Mouse (Mus musculus): ENCODE data around the gene Fam129c.
A peak's percentile ranks its signal among the peaks of the same experiment; 100 is the strongest.

Fam129c gene

GRCm38 (mm10) chr8:71610822-71611651 is 13.6 kb downstream of the Fam129c start, which contains the start of gene Colgalt1:
Gene Colgalt1, plus strand, starts transcription at chr8:71610998.
- DNase-seq (ENCODE audit: low spot score) = peak; percentile 99

- DNase-seq (ENCODE audit: low spot score) = no peak
Measured at GRCm38 (mm10) chr8:71612141-71612540, 14.7 kb downstream of the Fam129c start.

GRCm38 (mm10) chr8:71613418-71613817 is 16.0 kb downstream of the Fam129c start:
- peak; percentile 43 for DNase-seq (ENCODE audit: low spot score)

- no peak for DNase-seq (ENCODE audit: low spot score)
Measured at GRCm38 (mm10) chr8:71619786-71620185, 22.3 kb downstream of the Fam129c start.

- peak; percentile 23 for DNase-seq (ENCODE audit: low spot score)
Measured at GRCm38 (mm10) chr8:71625088-71625487, 27.6 kb downstream of the Fam129c start.

GRCm38 (mm10) chr8:71626753-71627152 is 29.3 kb downstream of the Fam129c start:
- no peak for DNase-seq (ENCODE audit: low spot score)

- peak; percentile 41 for DNase-seq (ENCODE audit: low spot score)
Measured at GRCm38 (mm10) chr8:71627265-71628099, 30.0 kb downstream of the Fam129c start.

- no peak for DNase-seq (ENCODE audit: low spot score)
Measured at GRCm38 (mm10) chr8:71628396-71629095, 31.1 kb downstream of the Fam129c start.

GRCm38 (mm10) chr8:71629096-71629697 is 31.7 kb downstream of the Fam129c start:
- DNase-seq (ENCODE audit: low spot score) = peak; percentile 94

- peak; percentile 24 for DNase-seq (ENCODE audit: low spot score)
Measured at GRCm38 (mm10) chr8:71629781-71630212, 32.3 kb downstream of the Fam129c start.

- no peak for DNase-seq (ENCODE audit: low spot score)
Measured at GRCm38 (mm10) chr8:71630761-71631160, 33.3 kb downstream of the Fam129c start.

GRCm38 (mm10) chr8:71631897-71632296 is 34.4 kb downstream of the Fam129c start:
- DNase-seq (ENCODE audit: low spot score) = peak; percentile 20

GRCm38 (mm10) chr8:71633164-71633563 is 35.7 kb downstream of the Fam129c start:
- DNase-seq (ENCODE audit: low spot score) = peak; percentile 54

GRCm38 (mm10) chr8:71633981-71634667 is 36.7 kb downstream of the Fam129c start:
- peak; percentile 67 for DNase-seq (ENCODE audit: low spot score)

GRCm38 (mm10) chr8:71637149-71638095 is 40.0 kb downstream of the Fam129c start:
- DNase-seq (ENCODE audit: low spot score) = no peak

GRCm38 (mm10) chr8:71638321-71638720 is 40.9 kb downstream of the Fam129c start:
- DNase-seq (ENCODE audit: low spot score) = no peak

GRCm38 (mm10) chr8:71639318-71639717 is 41.9 kb downstream of the Fam129c start:
- no peak for DNase-seq (ENCODE audit: low spot score)

- DNase-seq (ENCODE audit: low spot score) = peak; percentile 23
Measured at GRCm38 (mm10) chr8:71645510-71645909, 48.1 kb downstream of the Fam129c start.

- no peak for DNase-seq (ENCODE audit: low spot score)
Measured at GRCm38 (mm10) chr8:71654600-71654999, 57.2 kb downstream of the Fam129c start.
